Mouse (Mus musculus) liver, adult (tissue): ENCODE data around the gene Neb.
A peak's percentile ranks its signal among the peaks of the same experiment; 100 is the strongest.

Experiments used
- GATA4 ChIP-seq: IDR thresholded peaks from 2 replicates; pipeline ENCODE4 v1.6.1; 2014; ENCODE audit warnings: mild to moderate bottlenecking, low read length; ENCODE audit not compliant: insufficient replicate concordance

Neb gene

GRCm38 (mm10) chr2:52340990-52341389 lies 37.3 kb downstream of the Neb start:
- TF ChIP-seq GATA4, result no peak

- no peak for TF ChIP-seq GATA4
Observed at GRCm38 (mm10) chr2:52335556-52335955, 42.7 kb downstream of the Neb start.

GRCm38 (mm10) chr2:52335087-52335486 lies 43.2 kb downstream of the Neb start:
- TF ChIP-seq GATA4, result no peak

DNA sequence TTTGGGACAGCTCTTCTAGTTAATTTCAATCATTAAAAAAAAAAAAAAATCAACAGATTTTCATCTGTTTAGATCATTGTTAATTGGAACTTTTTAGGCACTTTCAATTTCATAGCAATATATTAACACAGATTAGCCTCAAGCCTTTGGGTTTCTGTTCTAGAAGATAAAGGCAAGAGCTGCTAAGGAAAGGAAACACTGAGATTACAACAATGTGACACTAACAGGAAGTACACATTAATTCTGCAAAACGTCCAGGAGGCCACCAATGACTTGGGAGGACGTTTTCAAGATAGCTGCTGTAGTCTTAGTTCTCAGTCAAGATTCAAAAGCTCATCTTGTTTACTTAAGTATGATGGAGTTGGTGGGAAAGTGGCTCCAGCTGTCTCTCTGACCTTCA lies 44.7 kb downstream of the Neb start:
- peak; percentile 34; the same call in 1 of the 2 replicates for TF ChIP-seq GATA4

DNA sequence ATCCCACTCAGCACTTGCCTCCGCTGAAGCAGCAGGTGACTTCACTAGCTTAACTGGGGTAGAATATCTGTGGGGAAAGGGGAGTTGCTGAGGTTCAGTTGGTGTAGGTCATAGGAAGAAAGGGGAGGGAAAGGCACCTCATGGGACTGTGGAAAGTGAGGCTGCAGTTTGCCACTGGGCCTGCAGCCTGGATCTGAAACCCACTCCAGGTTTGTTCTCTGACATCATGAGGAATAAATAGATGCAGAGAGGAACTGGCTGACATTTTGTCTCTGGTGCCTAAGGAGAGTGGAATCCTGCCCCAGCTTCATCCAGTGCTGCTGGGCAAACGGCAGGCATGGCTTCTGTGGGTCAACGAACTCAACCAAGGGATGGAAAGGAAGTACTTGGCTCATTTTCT lies 46.5 kb downstream of the Neb start:
- no peak for TF ChIP-seq GATA4

DNA sequence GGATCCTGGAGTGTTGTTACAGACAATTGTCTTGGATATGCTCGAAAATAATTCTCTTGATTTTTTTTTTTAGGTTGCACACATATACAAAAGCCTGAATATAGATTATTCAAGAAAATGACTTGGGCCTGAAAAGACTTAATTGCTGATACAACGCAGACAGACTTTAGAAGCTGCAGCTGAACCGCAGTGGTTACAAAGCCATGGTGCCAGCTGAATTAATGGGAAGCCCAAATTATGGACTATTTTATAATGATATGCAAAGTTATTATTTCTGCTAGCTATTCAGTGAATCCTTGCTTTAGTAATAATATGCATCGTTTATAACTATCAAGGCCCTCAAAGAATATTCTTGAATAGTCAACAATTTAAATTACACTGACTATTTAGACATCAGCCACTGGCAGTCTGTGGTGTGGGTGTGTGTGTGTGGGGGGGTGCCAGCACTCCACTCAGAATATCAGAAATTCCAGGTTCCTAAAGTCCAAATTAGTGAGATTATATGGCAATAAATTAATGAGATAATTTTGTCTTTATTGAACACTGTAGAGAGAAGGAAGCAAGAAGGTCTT lies 50.9 kb downstream of the Neb start:
- TF ChIP-seq GATA4, result no peak

DNA sequence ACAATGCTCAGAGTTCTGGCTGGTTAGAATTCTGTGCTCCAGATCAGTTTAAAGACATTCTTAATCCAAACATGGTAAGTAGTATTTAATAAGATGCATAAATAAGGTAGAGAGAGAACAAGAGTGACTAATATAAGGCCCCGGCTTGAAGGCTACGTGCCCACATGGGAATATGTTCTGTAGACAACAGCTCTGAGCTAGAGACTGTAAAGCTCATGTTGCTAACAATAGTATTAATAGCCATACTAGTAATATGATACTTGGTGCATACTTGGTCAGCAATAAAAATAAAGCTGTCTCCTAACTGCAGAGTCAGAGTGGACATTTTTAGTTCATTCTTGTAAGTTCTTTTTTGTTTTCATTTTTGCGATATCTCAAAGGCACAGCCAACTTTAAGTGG lies 56.4 kb downstream of the Neb start:
- no peak for TF ChIP-seq GATA4

DNA sequence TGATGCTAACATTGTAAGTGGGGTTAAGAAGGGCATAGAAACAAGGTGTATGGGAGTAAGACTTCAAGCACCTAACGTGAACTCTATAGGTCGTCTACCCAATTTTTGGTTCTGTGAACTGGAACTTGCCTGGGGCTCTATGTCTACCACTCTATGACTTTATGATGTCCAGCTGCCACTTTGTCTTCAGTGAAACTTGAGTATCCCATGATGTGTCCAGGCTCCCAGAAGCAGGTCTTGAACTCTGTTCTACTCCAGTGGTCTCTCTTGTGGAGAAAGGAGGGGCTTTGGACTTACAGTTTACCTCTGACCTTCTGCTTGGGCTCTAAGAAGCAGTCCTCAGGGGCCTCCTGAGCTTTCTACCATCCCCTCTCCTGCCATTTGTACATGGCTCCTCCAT lies 58.1 kb downstream of the Neb start:
- no peak for TF ChIP-seq GATA4

- TF ChIP-seq GATA4, result no peak
Observed at GRCm38 (mm10) chr2:52319020-52319567, 59.2 kb downstream of the Neb start.

GRCm38 (mm10) chr2:52317471-52317870 lies 60.8 kb downstream of the Neb start:
- TF ChIP-seq GATA4, result no peak

GRCm38 (mm10) chr2:52315737-52316136 lies 62.5 kb downstream of the Neb start:
- no peak for TF ChIP-seq GATA4

- TF ChIP-seq GATA4, result no peak
Observed at GRCm38 (mm10) chr2:52314922-52315730, 63.1 kb downstream of the Neb start.

GRCm38 (mm10) chr2:52310757-52311156 lies 67.5 kb downstream of the Neb start:
- no peak for TF ChIP-seq GATA4

GRCm38 (mm10) chr2:52306635-52307034 lies 71.6 kb downstream of the Neb start:
- no peak for TF ChIP-seq GATA4

DNA sequence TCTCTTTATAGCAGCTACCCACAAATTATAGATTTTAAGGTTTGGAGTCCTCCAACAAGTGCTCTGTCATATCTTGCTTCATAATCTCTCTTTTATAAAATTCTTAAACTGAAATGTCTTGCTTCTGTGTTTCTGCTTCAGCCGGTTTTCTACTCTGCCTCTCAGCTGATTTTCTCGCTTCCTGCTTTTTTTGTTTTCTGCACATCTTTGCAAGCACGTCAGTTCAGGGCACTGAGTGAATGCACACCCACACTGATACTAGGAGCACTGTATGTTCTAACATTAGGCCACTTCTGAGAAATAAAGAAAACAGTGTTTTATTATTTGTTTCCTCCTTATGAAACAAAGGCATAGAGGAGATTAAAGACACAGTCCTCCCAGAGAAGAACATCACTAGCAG lies 73.7 kb downstream of the Neb start:
- TF ChIP-seq GATA4, result no peak

- no peak for TF ChIP-seq GATA4
Observed at GRCm38 (mm10) chr2:52303405-52303804, 74.9 kb downstream of the Neb start.
